Mouse (Mus musculus) kidney, adult 18-20 months (tissue): ENCODE data around the gene Sept6.
"Not testable (repeated sequence)": the region's sequence is repeated elsewhere in the genome, so short reads cannot be mapped to it uniquely, and the experiment has no call there.

Experiments
- DNase-seq: peaks from one replicate; pipeline ENCODE4 v3.0.0; 2021

Gene Sept6

GRCm38 (mm10) chrX:36969501-36969900 lies 22.1 kb downstream of the Sept6 start:
- no peak for DNase-seq

- no peak for DNase-seq
Observed at GRCm38 (mm10) chrX:36956674-36957073, 34.9 kb downstream of the Sept6 start.

GRCm38 (mm10) chrX:36941106-36941505 lies 50.5 kb downstream of the Sept6 start:
- no peak for DNase-seq

GRCm38 (mm10) chrX:36939806-36940413 lies 51.7 kb downstream of the Sept6 start:
- peak; percentile 20 for DNase-seq

GRCm38 (mm10) chrX:36935326-36935966 lies 56.1 kb downstream of the Sept6 start:
- DNase-seq = no peak

GRCm38 (mm10) chrX:36930574-36930973 lies 61.0 kb downstream of the Sept6 start:
- no peak for DNase-seq

- DNase-seq = no peak
Observed at GRCm38 (mm10) chrX:36929694-36930093, 61.9 kb downstream of the Sept6 start.

GRCm38 (mm10) chrX:36928791-36929190 lies 62.8 kb downstream of the Sept6 start:
- DNase-seq = no peak

- DNase-seq = no peak
Observed at GRCm38 (mm10) chrX:36921346-36921745, 70.2 kb downstream of the Sept6 start.

GRCm38 (mm10) chrX:36917749-36918148 lies 73.8 kb downstream of the Sept6 start:
- no peak for DNase-seq

GRCm38 (mm10) chrX:36911343-36911742 lies 80.3 kb downstream of the Sept6 start:
- DNase-seq = peak; percentile 49

GRCm38 (mm10) chrX:36906539-36906938 lies 85.1 kb downstream of the Sept6 start:
- no peak for DNase-seq

GRCm38 (mm10) chrX:36903115-36903768 lies 88.4 kb downstream of the Sept6 start:
- DNase-seq = peak; percentile 92

GRCm38 (mm10) chrX:36902321-36903114 lies 89.1 kb downstream of the Sept6 start, which contains the start of gene Nkrf:
Gene Nkrf, minus strand, starts transcription at chrX:36902899.
- DNase-seq = peak; percentile 18

- no peak for DNase-seq
Observed at GRCm38 (mm10) chrX:36901655-36902054, 89.9 kb downstream of the Sept6 start.

GRCm38 (mm10) chrX:36898931-36899330 lies 92.7 kb downstream of the Sept6 start:
- DNase-seq = not testable (repeated sequence)

GRCm38 (mm10) chrX:36884719-36885118 lies 106.9 kb downstream of the Sept6 start:
- DNase-seq = no peak

GRCm38 (mm10) chrX:36874704-36875128 lies 116.9 kb downstream of the Sept6 start:
- DNase-seq = no peak

- peak; percentile 90 for DNase-seq
Observed at GRCm38 (mm10) chrX:36874178-36874696, 117.4 kb downstream of the Sept6 start.

- no peak for DNase-seq
Observed at GRCm38 (mm10) chrX:36873765-36874164, 117.8 kb downstream of the Sept6 start, which contains the start of the genes Ube2a and C330007P06Rik. Gene Ube2a, plus strand, starts transcription at chrX:36873900. Gene C330007P06Rik, minus strand, starts transcription at chrX:36874111.

- DNase-seq = no peak
Observed at GRCm38 (mm10) chrX:36870372-36870771, 121.2 kb downstream of the Sept6 start.

GRCm38 (mm10) chrX:36864609-36865328 lies 126.8 kb downstream of the Sept6 start:
- DNase-seq = no peak
